Mouse (Mus musculus): ENCODE measurements at regions not wholly inside any gene's neighbourhood (a gene's known extent, or its start where the extent isn't known, plus 50 kb on each side); places are given as distances from the start of the nearest gene placed in this dataset.
A peak's percentile ranks its signal among the peaks of the same experiment; 100 is the strongest.

- no peak for DNase-seq (ENCODE audit: low spot score in 2 of 2)
Measured at GRCm38 (mm10) chr10:9174997-9175396, 289.1 kb upstream of the Sash1 start.

GRCm38 (mm10) chr10:9173509-9173908, 287.6 kb upstream of the Sash1 start:
- no peak for DNase-seq (ENCODE audit: low spot score in 2 of 2)

GRCm38 (mm10) chr10:9168725-9169124, 282.9 kb upstream of the Sash1 start:
- no peak for DNase-seq (ENCODE audit: low spot score in 2 of 2)

GRCm38 (mm10) chr10:9166017-9166416, 280.1 kb upstream of the Sash1 start:
- peak in 1 of 2 experiments; percentile 19 for DNase-seq (ENCODE audit: low spot score in 2 of 2)

- peak in 1 of 2 experiments; percentile 12 for DNase-seq (ENCODE audit: low spot score in 2 of 2)
Measured at GRCm38 (mm10) chr10:9165598-9165997, 279.7 kb upstream of the Sash1 start.

GRCm38 (mm10) chr10:9164333-9164732, 278.5 kb upstream of the Sash1 start:
- DNase-seq (ENCODE audit: low spot score in 2 of 2), result no peak

GRCm38 (mm10) chr10:9161597-9161996, 275.7 kb upstream of the Sash1 start:
- DNase-seq (ENCODE audit: low spot score in 2 of 2), result no peak

GRCm38 (mm10) chr10:9157299-9158215, 271.7 kb upstream of the Sash1 start:
- DNase-seq (ENCODE audit: low spot score in 2 of 2), result no peak

GRCm38 (mm10) chr10:9136099-9136498, 250.2 kb upstream of the Sash1 start:
- DNase-seq (ENCODE audit: low spot score in 2 of 2), result no peak

GRCm38 (mm10) chr10:9134293-9135021, 248.6 kb upstream of the Sash1 start:
- DNase-seq (ENCODE audit: low spot score in 2 of 2), result no peak

- no peak for DNase-seq (ENCODE audit: low spot score in 2 of 2)
Measured at GRCm38 (mm10) chr10:9130061-9130460, 244.2 kb upstream of the Sash1 start.

GRCm38 (mm10) chr10:9119249-9119648, 233.4 kb upstream of the Sash1 start:
- DNase-seq (ENCODE audit: low spot score in 2 of 2), result no peak

- DNase-seq (ENCODE audit: low spot score in 2 of 2), result no peak
Measured at GRCm38 (mm10) chr10:9117648-9118551, 232.0 kb upstream of the Sash1 start.

GRCm38 (mm10) chr10:9117134-9117533, 231.3 kb upstream of the Sash1 start:
- no peak for DNase-seq (ENCODE audit: low spot score in 2 of 2)

GRCm38 (mm10) chr10:9113706-9114105, 227.8 kb upstream of the Sash1 start:
- DNase-seq (ENCODE audit: low spot score in 2 of 2), result peak; percentile 17 to 58

GRCm38 (mm10) chr10:9111051-9111450, 225.2 kb upstream of the Sash1 start:
- DNase-seq (ENCODE audit: low spot score in 2 of 2), result no peak

GRCm38 (mm10) chr10:9096207-9096606, 210.3 kb upstream of the Sash1 start:
- no peak for DNase-seq (ENCODE audit: low spot score in 2 of 2)

GRCm38 (mm10) chr10:9095163-9095562, 209.3 kb upstream of the Sash1 start:
- no peak for DNase-seq (ENCODE audit: low spot score in 2 of 2)

GRCm38 (mm10) chr10:9092237-9092885, 206.5 kb upstream of the Sash1 start:
- DNase-seq (ENCODE audit: low spot score in 2 of 2), result no peak

GRCm38 (mm10) chr10:9090961-9091360, 205.1 kb upstream of the Sash1 start:
- DNase-seq (ENCODE audit: low spot score in 2 of 2), result no peak

- no peak for DNase-seq (ENCODE audit: low spot score in 2 of 2)
Measured at GRCm38 (mm10) chr10:9087871-9088270, 202.0 kb upstream of the Sash1 start.
